Mouse (Mus musculus): ENCODE measurements around the gene Nox4. TPM values are rescaled to one million over a fixed set of nuclear protein-coding genes. Genes with fewer than 3 reads are reported as not detected.
"Not testable (repeated sequence)": the region's sequence is repeated elsewhere in the genome, so short reads cannot be mapped to it uniquely, and the experiment has no call there.

Gene Nox4
- total RNA-seq, 2 experiments from 2014 or later: 0.25 TPM; not detected in 1

GRCm38 (mm10) chr7:87370789-87371188, 124.9 kb downstream of the Nox4 start:
- DNase-seq (ENCODE audit: low spot score in 2 of 2): no peak

- DNase-seq (ENCODE audit: low spot score in 2 of 2): no peak
Measured at GRCm38 (mm10) chr7:87371316-87371715, 125.4 kb downstream of the Nox4 start.

- no peak for DNase-seq (ENCODE audit: low spot score in 2 of 2)
Measured at GRCm38 (mm10) chr7:87374322-87374721, 128.4 kb downstream of the Nox4 start.

- no peak for DNase-seq (ENCODE audit: low spot score in 2 of 2)
Measured at GRCm38 (mm10) chr7:87374935-87375334, 129.0 kb downstream of the Nox4 start.

- DNase-seq (ENCODE audit: low spot score in 2 of 2): no peak
Measured at GRCm38 (mm10) chr7:87397023-87397422, 151.1 kb downstream of the Nox4 start.

GRCm38 (mm10) chr7:87411373-87411772, 165.5 kb downstream of the Nox4 start:
- not testable (repeated sequence) for DNase-seq (ENCODE audit: low spot score in 2 of 2)

GRCm38 (mm10) chr7:87413271-87413670, 167.4 kb downstream of the Nox4 start:
- no peak for DNase-seq (ENCODE audit: low spot score in 2 of 2)

Other genes starting within 250 kb of the Nox4 start
- gene Vmn2r79, start 250.0 kb upstream of the Nox4 start, total RNA-seq (2021): under 1 TPM in 1 of 2 experiments, not detected in 1; 0.05 TPM
- not detected for gene Tyr, start 247.4 kb downstream of the Nox4 start, total RNA-seq (2021)